Mouse (Mus musculus) cortical plate, adult 2 months (tissue): ENCODE measurements around the gene Caskin1.

Source experiments
- CTCF ChIP-seq: fragments of 200-500 bp; IDR thresholded peaks from 2 replicates; pipeline ENCODE4 v1.5.1; 2011; ENCODE audit warnings: mild to moderate bottlenecking, control low read depth, low read length; ENCODE audit not compliant: insufficient read depth; ENCODE audit errors: extremely low read depth
- POLR2A ChIP-seq: fragments of 200-500 bp; IDR thresholded peaks from 2 replicates; pipeline ENCODE4 v1.6.1; 2011; ENCODE audit warnings: mild to moderate bottlenecking, low read length, control low read depth; ENCODE audit not compliant: insufficient read depth; ENCODE audit errors: extremely low read depth

- TF ChIP-seq CTCF (no peak), POLR2A (peak; percentile 93)
These were observed 61.4 kb downstream of the Caskin1 start, which contains the start of gene Pkd1 for GRCm38 (mm10) chr17:24549618-24550415.
